Mouse (Mus musculus): ENCODE data around the gene Zmiz1. TPM values are rescaled to one million over a fixed set of nuclear protein-coding genes. Genes with fewer than 3 reads are reported as not detected.
A peak's percentile ranks its signal among the peaks of the same experiment; 100 is the strongest.

Zmiz1 gene
- total RNA-seq (2021) (100 to 1,000 TPM in 1 of 2 experiments, 10 to 100 TPM in 1; 90.8 to 142 TPM), polyA plus RNA-seq (2012; rRNA removed) (72.7 and 95.8 TPM in 2 replicates)
- long read RNA-seq, partial matches to known transcripts: 3 of 13 reads
- long read RNA-seq, other reads (novel, unspliced or antisense): 10 of 13 reads

DNA sequence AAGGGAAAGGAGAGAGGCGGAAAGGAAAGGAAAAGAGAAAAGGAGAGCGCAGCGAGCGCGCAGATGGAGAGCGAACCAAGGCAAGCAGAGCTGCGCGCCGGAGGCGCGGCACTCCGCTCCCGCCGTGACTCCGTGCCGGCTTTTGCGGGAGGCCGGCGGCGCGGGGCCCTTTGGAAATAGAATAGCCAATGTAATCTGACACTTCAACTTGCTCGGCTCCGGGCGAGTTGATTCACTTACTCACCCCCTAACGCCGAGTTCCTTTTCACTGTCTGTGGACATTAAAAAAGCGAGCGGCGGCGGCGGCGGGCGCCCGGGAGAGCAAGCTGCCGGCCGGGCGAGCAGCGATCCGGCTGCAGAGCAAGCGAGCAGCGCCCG lies at the start of gene Zmiz1:
Gene Zmiz1, plus strand, starts transcription at position 170 of the 378 bp plus-strand sequence.
- DNase-seq: peak; percentile 95

GRCm38 (mm10) chr14:25411848-25412527 lies 47.0 kb upstream of the Zmiz1 start:
- DNase-seq: no peak

GRCm38 (mm10) chr14:25412811-25413210 lies 46.2 kb upstream of the Zmiz1 start:
- no peak for DNase-seq

GRCm38 (mm10) chr14:25413510-25413909 lies 45.5 kb upstream of the Zmiz1 start:
- DNase-seq: no peak

DNA sequence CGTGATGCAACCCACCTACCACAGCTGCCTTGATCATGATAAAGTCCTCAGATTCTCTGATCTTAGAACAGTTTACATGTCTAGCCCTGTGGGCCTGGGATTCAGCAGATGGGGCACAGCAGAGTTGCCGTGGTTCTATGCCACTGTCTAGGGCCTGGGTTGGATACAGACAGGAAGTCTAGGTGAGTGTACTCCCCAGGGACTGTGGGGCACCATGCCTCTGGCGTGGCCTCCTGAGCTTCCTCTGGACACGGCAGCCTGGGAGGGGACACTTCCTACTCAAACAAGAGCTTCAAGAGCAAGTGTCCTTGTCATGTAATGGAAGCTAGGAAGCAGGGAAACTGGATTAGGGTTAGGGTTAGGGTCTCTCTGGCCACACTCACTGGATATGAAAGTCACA lies 44.9 kb upstream of the Zmiz1 start:
- DNase-seq: peak; percentile 11

- DNase-seq: no peak
These were observed 38.8 kb upstream of the Zmiz1 start for GRCm38 (mm10) chr14:25420001-25420690.

DNA sequence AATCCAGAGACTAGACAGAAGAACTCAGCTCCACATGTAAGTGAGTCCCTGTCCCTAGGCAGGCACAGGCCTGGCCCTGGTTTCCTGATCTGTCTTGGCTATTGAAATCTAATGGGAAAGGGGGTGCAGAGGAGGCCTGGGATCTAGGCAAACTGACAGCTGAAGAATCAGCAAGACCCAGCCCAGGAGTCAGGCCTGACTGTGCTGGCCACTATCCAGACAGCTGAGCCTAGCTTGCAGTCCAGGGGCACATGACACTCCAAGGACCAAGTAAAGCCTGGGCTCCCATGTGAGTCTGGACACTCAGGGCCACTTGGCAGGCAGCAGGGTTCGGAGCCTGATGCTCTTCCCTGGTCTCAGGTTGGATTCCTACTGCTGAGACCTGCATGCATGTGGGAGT lies 38.0 kb upstream of the Zmiz1 start:
- DNase-seq: peak; percentile 89

GRCm38 (mm10) chr14:25421596-25422001 lies 37.4 kb upstream of the Zmiz1 start:
- peak; percentile 27 for DNase-seq

DNA sequence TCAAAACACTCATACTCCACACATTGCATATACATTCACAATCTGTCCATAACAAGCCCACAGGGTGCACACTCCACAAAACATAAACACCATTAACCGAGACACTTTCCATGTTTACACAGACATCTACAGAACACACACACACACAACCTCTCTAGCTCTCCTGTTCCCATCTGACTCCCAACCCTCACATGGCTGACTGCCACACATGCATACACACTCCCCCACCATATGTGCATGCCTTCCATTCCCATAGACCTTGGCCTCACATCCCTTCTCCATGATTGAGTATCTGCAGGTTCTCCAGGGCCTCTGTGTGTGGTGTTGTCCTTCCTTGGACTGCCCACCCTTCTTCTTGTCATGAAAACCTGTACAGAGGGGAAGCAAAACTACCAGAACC lies 36.0 kb upstream of the Zmiz1 start:
- no peak for DNase-seq

- no peak for DNase-seq
These were observed 35.1 kb upstream of the Zmiz1 start for GRCm38 (mm10) chr14:25423721-25424443.

DNA sequence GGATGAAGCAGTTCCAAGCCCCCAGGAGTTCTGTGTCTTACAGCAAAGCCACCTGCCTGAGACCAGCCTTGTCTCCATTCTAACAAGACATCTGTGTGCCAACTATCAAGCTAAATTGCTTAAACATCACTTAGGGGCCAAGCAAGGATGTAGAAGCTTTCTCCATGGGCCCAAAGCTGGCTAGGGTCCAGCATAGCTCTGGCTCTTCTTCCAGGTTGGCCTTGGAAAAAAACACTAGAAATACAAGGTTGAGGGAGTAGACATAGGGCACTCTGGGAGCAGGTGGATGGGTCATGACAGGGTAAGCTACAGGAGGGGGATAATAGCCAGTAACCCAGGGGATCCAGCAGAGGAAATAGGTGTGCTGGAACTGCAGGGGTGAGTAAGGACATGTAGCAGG lies 20.7 kb upstream of the Zmiz1 start:
- DNase-seq: peak; percentile 15

DNA sequence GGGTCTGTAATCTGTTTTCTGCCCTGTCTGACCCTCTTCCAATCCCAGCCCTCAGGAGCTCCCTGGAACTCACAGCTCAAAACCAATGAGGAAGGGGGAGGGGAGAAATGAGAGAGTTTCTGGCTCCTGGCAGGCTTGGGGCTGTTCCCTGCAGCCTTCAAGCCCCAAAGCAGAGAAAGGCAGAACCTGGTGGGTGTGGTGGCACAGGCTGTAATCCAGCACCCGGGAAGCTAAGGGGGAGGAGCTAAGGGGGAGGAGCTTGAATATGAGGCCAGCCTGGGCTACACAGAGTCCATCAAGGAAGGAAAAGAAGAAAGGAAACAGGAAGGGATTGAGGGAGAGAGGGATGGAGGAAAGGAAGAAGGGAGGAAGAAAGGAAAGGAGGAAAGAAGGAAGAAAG lies 18.9 kb upstream of the Zmiz1 start:
- DNase-seq: no peak

DNA sequence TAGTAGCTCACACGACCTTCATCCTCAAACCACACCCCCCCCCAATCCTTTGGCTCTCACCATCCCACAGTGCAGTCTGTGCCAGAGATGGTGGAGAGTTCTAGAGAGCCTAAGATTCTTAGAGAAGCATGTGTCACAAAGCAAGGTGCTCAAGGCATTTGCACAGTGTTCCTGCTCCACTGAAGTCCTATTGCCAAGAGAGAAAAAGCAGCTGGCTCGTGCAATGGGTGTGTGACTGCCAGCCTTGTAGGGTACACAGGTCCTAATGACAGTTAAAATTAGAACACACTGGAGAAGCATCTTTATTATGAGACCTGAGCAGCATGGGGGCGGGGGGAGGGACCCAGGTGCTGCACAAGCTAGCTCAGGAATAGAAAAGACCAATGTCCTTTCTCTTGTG lies 18.2 kb upstream of the Zmiz1 start:
- no peak for DNase-seq

GRCm38 (mm10) chr14:25441469-25441868 lies 17.5 kb upstream of the Zmiz1 start:
- peak; percentile 0 for DNase-seq

DNA sequence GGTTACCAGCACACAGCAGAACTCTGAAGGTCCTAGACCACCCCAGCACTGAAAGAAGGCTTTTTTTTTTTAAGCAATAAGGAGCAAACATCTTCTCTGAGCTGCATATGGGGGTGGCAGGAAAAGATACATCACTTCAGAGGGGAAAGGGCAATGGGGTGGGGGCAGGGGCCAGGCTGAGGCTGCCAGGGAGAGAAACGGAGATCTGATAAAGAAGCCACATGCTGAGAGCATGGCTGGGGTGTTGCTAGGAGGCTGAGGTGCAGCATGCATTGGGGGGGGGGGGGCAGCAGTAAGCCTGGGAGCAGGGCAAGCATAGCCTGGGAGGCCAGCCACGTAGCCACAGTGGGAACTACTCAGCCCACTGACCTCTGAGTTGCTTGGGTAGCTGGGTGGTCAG lies 16.3 kb upstream of the Zmiz1 start:
- peak; percentile 4 for DNase-seq

- DNase-seq: peak; percentile 3
These were observed 11.7 kb upstream of the Zmiz1 start for GRCm38 (mm10) chr14:25447136-25447775.

GRCm38 (mm10) chr14:25448471-25448870 lies 10.5 kb upstream of the Zmiz1 start:
- DNase-seq: no peak

GRCm38 (mm10) chr14:25451099-25451667 lies 7.8 kb upstream of the Zmiz1 start:
- DNase-seq: peak; percentile 2

DNA sequence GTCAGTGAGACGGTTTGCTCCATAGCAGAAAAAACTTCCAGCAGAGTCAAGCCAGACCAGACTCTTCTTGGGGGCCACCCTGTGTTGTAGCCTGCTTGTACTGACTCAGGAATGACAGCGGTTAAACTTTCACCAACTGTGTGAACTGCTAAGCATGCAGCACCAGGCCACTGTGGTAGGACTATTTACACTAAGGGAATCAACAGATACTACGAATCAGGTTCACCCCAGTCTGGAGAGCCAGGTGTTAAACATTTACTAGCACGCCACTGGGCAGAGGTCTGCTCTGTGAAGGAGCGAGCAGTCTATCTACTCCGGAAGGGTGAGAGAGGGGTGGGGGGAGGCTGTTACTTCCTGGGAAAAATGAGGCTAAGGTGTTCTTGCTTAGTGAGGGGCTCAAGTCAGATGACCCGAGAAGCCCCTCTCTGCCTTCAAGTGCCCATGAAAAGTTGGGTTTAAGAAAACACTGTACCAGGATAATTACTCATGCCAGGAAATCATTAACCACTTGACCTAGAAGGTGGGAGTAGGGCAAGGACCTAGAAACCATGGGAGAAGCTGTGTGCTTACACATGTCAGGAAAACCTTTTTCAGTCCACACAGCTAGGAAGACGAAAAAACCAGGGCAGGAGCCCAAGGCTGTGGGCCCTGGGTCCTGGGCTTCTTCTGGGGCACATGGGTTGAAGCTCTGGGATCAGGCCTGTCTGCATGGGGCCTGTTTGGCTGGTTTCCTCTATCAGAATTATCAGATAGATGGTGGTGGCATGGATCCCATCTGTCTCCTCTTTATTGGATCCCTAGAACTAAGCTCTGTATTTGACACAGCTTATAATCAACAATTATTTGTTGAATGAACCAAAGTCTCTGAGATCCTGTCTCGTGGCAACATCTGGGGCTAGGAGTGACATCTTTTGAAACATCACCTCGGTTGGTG lies 7.0 kb upstream of the Zmiz1 start:
- DNase-seq: peak; percentile 17

- DNase-seq: peak; percentile 1
These were observed 6.4 kb upstream of the Zmiz1 start for GRCm38 (mm10) chr14:25452633-25453025.
